Mouse (Mus musculus) G1E (cell line): ENCODE measurements around the gene Kcnk6. TPM values are rescaled to one million over a fixed set of nuclear protein-coding genes. Genes with fewer than 3 reads are reported as not detected.

Experiments used
- ATAC-seq: 2 replicates; pipeline ENCODE4 v1.8.0; 2016; ENCODE audit warnings: mild to moderate bottlenecking; ENCODE audit not compliant: insufficient number of reproducible peaks, poor library complexity, low FRiP score, severe bottlenecking; ENCODE audit errors: extremely low read depth
- DNase-seq: peaks from one replicate; pipeline ENCODE4 v3.0.0; 2012; ENCODE audit warnings: low spot score
- H3K27me3 ChIP-seq: 2 replicates; pipeline ENCODE4 v1.6.1; 2012; ENCODE audit warnings: mild to moderate bottlenecking, low read length, inconsistent platforms; ENCODE audit not compliant: insufficient read depth
- H3K36me3 ChIP-seq: replicated peaks from 2 replicates; pipeline ENCODE3; 2012; ENCODE audit warnings: mild to moderate bottlenecking, inconsistent platforms
- H3K4me1 ChIP-seq: 2 replicates; pipeline ENCODE4 v1.6.1; 2012; ENCODE audit warnings: low read depth, low read length, inconsistent platforms, mixed read lengths; ENCODE audit not compliant: insufficient read depth
- H3K4me3 ChIP-seq: 2 replicates; pipeline ENCODE4 v1.5.1; 2012; ENCODE audit warnings: low read depth, mild to moderate bottlenecking, inconsistent platforms, low read length, moderate library complexity, mixed read lengths
- H3K9me3 ChIP-seq: replicated peaks from 2 replicates; pipeline ENCODE4 v1.6.1; 2012; ENCODE audit warnings: inconsistent platforms
- CTCF ChIP-seq: IDR thresholded peaks from 2 replicates; pipeline ENCODE4 v1.5.1; 2012; ENCODE audit warnings: low read depth, low read length, inconsistent platforms, mixed read lengths
- GATA1 ChIP-seq: IDR thresholded peaks from 2 replicates; pipeline ENCODE4 v1.6.1; 2012; ENCODE audit warnings: borderline replicate concordance, low read length, inconsistent platforms, mixed read lengths
- GATA2 ChIP-seq: IDR thresholded peaks from 2 replicates; pipeline ENCODE4 v1.6.1; 2012; ENCODE audit warnings: low read depth, low read length, inconsistent platforms, borderline replicate concordance
- POLR2AphosphoS5 ChIP-seq: IDR thresholded peaks from 2 replicates; pipeline ENCODE4 v1.6.1; 2012; ENCODE audit warnings: low read depth, low read length, inconsistent platforms; ENCODE audit not compliant: insufficient replicate concordance
- TAL1 ChIP-seq: conservative IDR thresholded peaks from 2 replicates; pipeline ENCODE4 v1.6.1; 2012; ENCODE audit warnings: low read depth, low read length, inconsistent platforms, mixed read lengths
- polyA plus RNA-seq: library from polyadenylated mRNA; stranded (reverse); fragments of >175 nt; gene quantifications from 2 replicates; pipeline ENCODE4 v1.2.3, GENCODE M21; 2012
- total RNA-seq, 2 experiments: library from RNA; stranded (forward) in 1 of 2; stranded (reverse) in 1 of 2; fragments of 200-1000 nt in 1 of 2; fragments of >200 nt in 1 of 2; fragmentation: Nextera tagmentation in 1 of 2; gene quantifications; 2 replicates each; pipeline ENCODE4 v1.2.3; 2014 to 2017

Kcnk6 gene
- total and polyA plus RNA-seq, 3 experiments: not detected

DNA sequence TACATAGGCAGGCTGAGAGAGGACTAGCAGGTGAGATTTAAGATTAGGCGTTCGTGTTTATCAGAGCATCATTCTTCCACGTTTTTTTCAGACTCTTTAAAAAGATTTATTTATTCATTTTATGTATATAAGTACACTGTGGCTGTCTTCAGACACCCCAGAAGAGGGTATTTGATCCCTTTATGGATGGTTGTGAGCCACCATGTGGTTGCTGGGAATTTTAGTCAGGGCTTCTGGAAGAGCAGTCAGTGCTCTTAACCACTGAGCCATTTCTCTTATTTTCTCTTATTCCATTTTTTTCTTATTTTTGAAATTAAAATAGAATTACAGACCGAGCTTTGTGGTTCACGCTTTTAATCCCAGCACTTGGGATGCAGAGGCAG lies 51.5 kb downstream of the Kcnk6 start:
- H3K36me3 ChIP-seq: peaks cover 30% of the 10 kb centered on the region
- ATAC-seq (no peak), DNase-seq (no peak)
- H3K9me3 ChIP-seq: no peaks in the 10 kb centered on the region
- H3K4me3 ChIP-seq: peak overlapping the region; percentile 83
- no peaks in the 10 kb centered on the region for H3K27me3 ChIP-seq
- peaks cover 28% of the 10 kb centered on the region for H3K4me1 ChIP-seq
- no peak for TF ChIP-seq GATA2
- no peak for TF ChIP-seq POLR2AphosphoS5
- no peak for TF ChIP-seq CTCF
- TF ChIP-seq TAL1: no peak
- TF ChIP-seq GATA1: no peak

DNA sequence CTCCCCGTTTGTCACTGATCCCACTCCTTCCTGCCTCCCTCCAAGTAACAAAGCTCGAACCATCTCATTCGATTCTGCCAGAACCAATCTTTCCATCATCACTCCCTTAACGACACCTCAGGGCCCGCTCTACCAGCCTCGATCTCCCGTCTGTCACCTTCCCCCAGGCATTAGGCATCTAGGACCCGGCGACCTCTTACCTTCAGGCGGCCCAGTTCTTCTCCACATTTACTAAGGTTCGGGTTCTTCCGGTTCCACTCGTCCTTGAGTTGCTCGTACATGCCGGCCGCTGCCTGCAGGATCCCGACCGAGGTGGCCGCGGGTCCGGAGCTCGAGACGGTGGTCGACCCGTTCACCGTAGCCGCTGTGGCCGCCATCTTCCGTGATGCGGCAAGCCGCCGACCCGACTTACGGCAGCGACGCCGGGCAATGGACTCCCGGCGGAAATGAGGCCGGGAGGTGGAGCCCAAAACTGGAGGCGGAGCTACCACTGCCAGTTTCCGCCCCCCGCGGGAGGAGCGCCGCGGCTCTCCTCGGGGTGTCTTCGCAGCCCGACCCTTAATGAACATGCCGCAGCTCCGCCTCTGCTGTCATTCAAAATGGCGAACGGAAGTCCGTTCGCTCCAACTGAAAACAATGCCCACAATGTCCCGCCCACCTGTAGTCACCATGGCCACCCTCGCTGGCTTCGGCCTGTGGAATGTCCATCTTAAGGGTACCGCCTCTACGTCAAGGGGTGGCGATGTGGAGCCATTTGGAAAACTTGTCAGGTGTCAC lies 52.0 kb downstream of the Kcnk6 start, which contains the start of gene Psmd8:
TSS of gene Psmd8 (minus strand) at position 625 of the 777 bp plus-strand sequence.
- peak; percentile 98 for ATAC-seq
- TF ChIP-seq GATA2 (no peak), CTCF (no peak), GATA1 (no peak), TAL1 (no peak), POLR2AphosphoS5 (no peak)
- peaks cover 35% of the 10 kb centered on the region for H3K36me3 ChIP-seq
- peak within 1 kb of the TSS; percentile 83 for H3K4me3 ChIP-seq
- peak; percentile 92 for DNase-seq
- no peaks in the 10 kb centered on the region for H3K9me3 ChIP-seq
- peaks cover 28% of the 10 kb centered on the region for H3K4me1 ChIP-seq
- H3K27me3 ChIP-seq: no peaks in the 10 kb centered on the region

DNA sequence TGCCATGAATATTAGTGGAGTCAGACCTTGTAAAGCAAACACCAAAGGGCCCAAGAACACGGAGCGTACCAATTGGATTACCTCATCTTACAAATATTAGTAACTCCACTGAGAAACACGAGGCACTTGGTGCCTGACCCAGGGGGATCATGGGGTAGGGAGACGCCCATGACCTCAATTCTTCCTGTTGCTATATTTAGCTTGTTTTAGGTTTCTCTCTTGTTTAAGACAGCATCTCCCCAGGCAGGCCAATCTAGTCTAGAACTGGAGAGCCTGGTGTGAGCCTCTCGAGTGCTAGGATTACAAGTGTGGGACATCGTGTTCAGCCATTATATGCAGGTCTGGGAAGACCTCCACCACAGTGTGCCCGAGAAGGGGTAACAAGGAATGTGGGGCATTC lies 53.0 kb downstream of the Kcnk6 start:
- no peaks in the 10 kb centered on the region for H3K9me3 ChIP-seq
- peaks cover 45% of the 10 kb centered on the region for H3K36me3 ChIP-seq
- TF ChIP-seq CTCF (no peak), POLR2AphosphoS5 (no peak), GATA1 (no peak), TAL1 (no peak), GATA2 (no peak)
- no peaks in the 10 kb centered on the region for H3K27me3 ChIP-seq
- ATAC-seq: no peak
- peaks cover 28% of the 10 kb centered on the region for H3K4me1 ChIP-seq
- DNase-seq: no peak
- H3K4me3 ChIP-seq: peak overlapping the region; percentile 83

DNA sequence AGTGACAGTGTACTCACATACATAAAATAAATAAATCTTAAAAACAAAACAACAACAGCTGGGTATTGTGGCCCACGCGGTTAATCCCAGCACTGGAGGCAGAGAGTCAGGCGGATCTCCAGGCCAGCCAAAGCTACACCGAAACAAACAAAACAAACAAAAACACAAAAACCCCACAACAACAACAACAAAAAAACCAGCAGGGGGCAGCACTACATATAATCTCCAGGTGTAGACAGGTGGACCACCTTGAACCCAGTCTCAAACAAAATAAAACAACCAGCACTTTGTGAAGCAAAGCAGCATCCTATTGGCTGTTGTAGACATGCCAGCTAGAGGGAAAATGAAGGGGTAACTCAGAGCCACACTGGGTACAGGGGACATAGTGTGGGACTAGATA lies 54.2 kb downstream of the Kcnk6 start:
- Histone ChIP-seq H3K27me3 (no peaks in the 10 kb centered on the region; the same call in 1 of the 2 replicates), H3K36me3 (peaks cover 57% of the 10 kb centered on the region), H3K4me1 (peaks cover 28% of the 10 kb centered on the region), H3K4me3 (no peak overlapping the region), H3K9me3 (peaks cover under 1% of the 10 kb centered on the region; the same call in 1 of the 2 replicates)
- no peak for DNase-seq
- TF ChIP-seq GATA1 (no peak), CTCF (no peak), POLR2AphosphoS5 (no peak), GATA2 (no peak), TAL1 (no peak)
- ATAC-seq: no peak

DNA sequence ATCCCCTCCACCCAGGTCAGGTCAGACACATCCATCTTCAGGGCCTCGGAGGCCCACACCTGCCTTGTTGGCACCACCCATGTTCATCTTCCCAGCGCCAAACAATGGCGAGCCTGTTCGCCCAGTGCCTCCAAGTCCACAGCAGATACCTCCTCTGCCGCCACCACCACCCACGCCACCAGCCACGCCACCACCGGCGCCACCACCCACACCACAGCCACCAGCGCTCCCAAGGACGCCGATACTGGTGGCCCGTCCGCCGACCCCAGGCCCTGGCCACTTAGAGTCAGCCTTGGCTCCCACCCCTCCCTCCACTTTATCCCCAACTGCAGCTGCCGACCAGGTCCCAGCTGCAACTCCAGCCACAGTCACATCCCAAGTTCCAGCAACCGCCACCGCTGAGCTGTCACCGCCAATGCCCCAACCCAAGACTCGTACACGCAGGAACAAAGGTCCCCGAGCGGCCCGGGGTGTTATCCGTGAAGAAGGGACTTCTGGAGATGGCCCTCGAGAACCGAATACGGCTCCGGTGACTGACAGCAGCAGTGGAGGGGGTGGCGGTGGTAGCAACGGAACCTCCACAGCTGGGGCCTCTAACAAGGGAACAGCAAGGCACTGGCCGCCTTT lies 59.8 kb downstream of the Kcnk6 start:
- ATAC-seq (no peak), DNase-seq (peak; percentile 1)
- peaks cover 61% of the 10 kb centered on the region for H3K36me3 ChIP-seq
- H3K4me3 ChIP-seq: no peak overlapping the region; the same call in 1 of the 2 replicates
- H3K4me1 ChIP-seq: peaks cover 36% of the 10 kb centered on the region
- peaks cover 25% of the 10 kb centered on the region for H3K9me3 ChIP-seq
- peaks cover 33% of the 10 kb centered on the region for H3K27me3 ChIP-seq
- TF ChIP-seq TAL1 (no peak), GATA2 (no peak), GATA1 (no peak), POLR2AphosphoS5 (no peak), CTCF (no peak)

Other genes with a start within 250 kb of the Kcnk6 start
- 0.30 and 0.73 TPM in 2 replicates for gene Ryr1, start 107.3 kb downstream of the Kcnk6 start, total RNA-seq (2014; fragmentation: Nextera tagmentation)
- 0.17 and 0.38 TPM in 2 replicates for gene Ryr1, start 107.3 kb downstream of the Kcnk6 start, total RNA-seq (2017)
- gene Ryr1, start 107.3 kb downstream of the Kcnk6 start, polyA plus RNA-seq: under 0.01 TPM in 2 replicates
- gene Rasgrp4, start 97.7 kb downstream of the Kcnk6 start, total RNA-seq (2014; fragmentation: Nextera tagmentation): 4.3 and 5.8 TPM in 2 replicates
- 8.2 and 8.6 TPM in 2 replicates for gene Rasgrp4, start 97.7 kb downstream of the Kcnk6 start, total RNA-seq (2017)
- 3.0 and 4.3 TPM in 2 replicates for gene Rasgrp4, start 97.7 kb downstream of the Kcnk6 start, polyA plus RNA-seq
- gene Fam98c, start 76.3 kb downstream of the Kcnk6 start, total RNA-seq (2014; fragmentation: Nextera tagmentation): 29.6 and 33.9 TPM in 2 replicates
- gene Fam98c, start 76.3 kb downstream of the Kcnk6 start, total RNA-seq (2017): 21.9 and 26.0 TPM in 2 replicates
- gene Fam98c, start 76.3 kb downstream of the Kcnk6 start, polyA plus RNA-seq: 70.4 and 73.8 TPM in 2 replicates
- gene Ggn, start 62.3 kb downstream of the Kcnk6 start, total RNA-seq (2014; fragmentation: Nextera tagmentation): not detected in 2 replicates
- 0.22 TPM in 1 of 2 replicates, not detected in the other for gene Ggn, start 62.3 kb downstream of the Kcnk6 start, total RNA-seq (2017)
- gene Ggn, start 62.3 kb downstream of the Kcnk6 start, polyA plus RNA-seq: 0.21 and 0.36 TPM in 2 replicates
- 1.3 and 1.5 TPM in 2 replicates for gene Spred3, start 62.1 kb downstream of the Kcnk6 start, total RNA-seq (2014; fragmentation: Nextera tagmentation)
- 0.41 and 0.44 TPM in 2 replicates for gene Spred3, start 62.1 kb downstream of the Kcnk6 start, total RNA-seq (2017)
- gene Spred3, start 62.1 kb downstream of the Kcnk6 start, polyA plus RNA-seq: 0.21 and 0.23 TPM in 2 replicates
- 157 TPM in 2 replicates for gene Psmd8, start 51.8 kb downstream of the Kcnk6 start, total RNA-seq (2014; fragmentation: Nextera tagmentation)
- 187 and 209 TPM in 2 replicates for gene Psmd8, start 51.8 kb downstream of the Kcnk6 start, total RNA-seq (2017)
- gene Psmd8, start 51.8 kb downstream of the Kcnk6 start, polyA plus RNA-seq: 103 and 111 TPM in 2 replicates
- gene Catsperg1, start 18.5 kb downstream of the Kcnk6 start, total RNA-seq (2014; fragmentation: Nextera tagmentation): 3.0 and 12.0 TPM in 2 replicates
- gene Catsperg1, start 18.5 kb downstream of the Kcnk6 start, total RNA-seq (2017): 1.5 and 2.1 TPM in 2 replicates
- gene Catsperg1, start 18.5 kb downstream of the Kcnk6 start, polyA plus RNA-seq: 0.04 and 0.06 TPM in 2 replicates
- gene Yif1b, start 5.8 kb upstream of the Kcnk6 start, total RNA-seq (2014; fragmentation: Nextera tagmentation): 114 and 133 TPM in 2 replicates
- 27.8 and 31.3 TPM in 2 replicates for gene Yif1b, start 5.8 kb upstream of the Kcnk6 start, total RNA-seq (2017)
- gene Yif1b, start 5.8 kb upstream of the Kcnk6 start, polyA plus RNA-seq: 228 and 275 TPM in 2 replicates
- not detected in 2 replicates for gene 2200002D01Rik, start 16.0 kb upstream of the Kcnk6 start, total RNA-seq (2014; fragmentation: Nextera tagmentation)
- 0.12 and 0.22 TPM in 2 replicates for gene 2200002D01Rik, start 16.0 kb upstream of the Kcnk6 start, total RNA-seq (2017)
- not detected in 2 replicates for gene 2200002D01Rik, start 16.0 kb upstream of the Kcnk6 start, polyA plus RNA-seq
- gene Spint2, start 49.4 kb upstream of the Kcnk6 start, total RNA-seq (2014; fragmentation: Nextera tagmentation): 24.4 and 33.4 TPM in 2 replicates
- 19.3 and 21.4 TPM in 2 replicates for gene Spint2, start 49.4 kb upstream of the Kcnk6 start, total RNA-seq (2017)
- gene Spint2, start 49.4 kb upstream of the Kcnk6 start, polyA plus RNA-seq: 102 and 138 TPM in 2 replicates
- not detected in 2 replicates for gene Ppp1r14a, start 56.8 kb upstream of the Kcnk6 start, total RNA-seq (2014; fragmentation: Nextera tagmentation)
- not detected in 2 replicates for gene Ppp1r14a, start 56.8 kb upstream of the Kcnk6 start, total RNA-seq (2017)
- gene Ppp1r14a, start 56.8 kb upstream of the Kcnk6 start, polyA plus RNA-seq: 0.23 and 0.28 TPM in 2 replicates
- gene Dpf1, start 71.4 kb upstream of the Kcnk6 start, total RNA-seq (2014; fragmentation: Nextera tagmentation): 21.8 and 23.8 TPM in 2 replicates
- gene Dpf1, start 71.4 kb upstream of the Kcnk6 start, total RNA-seq (2017): 6.8 and 9.4 TPM in 2 replicates
- gene Dpf1, start 71.4 kb upstream of the Kcnk6 start, polyA plus RNA-seq: 47.4 and 50.3 TPM in 2 replicates